Mouse (Mus musculus) liver, embryonic 11.5 days (tissue): ENCODE measurements around the gene Gpr108. TPM values are rescaled to one million over a fixed set of nuclear protein-coding genes. Genes with fewer than 3 reads are reported as not detected.

Source experiments
- ATAC-seq: fragments of 200-750 bp; cut with Nextera tagmentation; replicated peaks from 2 replicates; pipeline ENCODE4 v1.8.0; 2017; ENCODE audit warnings: moderate number of reproducible peaks, mild to moderate bottlenecking, moderate TSS enrichment, moderate library complexity; ENCODE audit not compliant: low FRiP score
- DNase-seq: peaks from one replicate; pipeline ENCODE4 v3.0.0-alpha.2; 2017; ENCODE audit warnings: low spot score
- H3K27ac ChIP-seq: fragments of 300-500 bp; sonication (generic); 2 replicates; pipeline ENCODE4 v1.5.1; 2014; ENCODE audit warnings: mild to moderate bottlenecking, low read depth, low read length, control low read depth
- H3K27me3 ChIP-seq: fragments of 300-500 bp; sonication (generic); replicated peaks from 2 replicates; pipeline ENCODE4 v1.6.1; 2014; ENCODE audit warnings: low read length, mixed read lengths; ENCODE audit not compliant: control insufficient read depth, insufficient read depth
- H3K36me3 ChIP-seq: fragments of 300-500 bp; sonication (generic); 2 replicates; pipeline ENCODE4 v1.6.1; 2014; ENCODE audit warnings: mild to moderate bottlenecking, low read length, moderate library complexity, mixed read lengths; ENCODE audit not compliant: control insufficient read depth, insufficient read depth
- H3K4me1 ChIP-seq: fragments of 300-500 bp; sonication (generic); replicated peaks from 2 replicates; pipeline ENCODE4 v1.6.1; 2014; ENCODE audit warnings: low read length, mixed read lengths; ENCODE audit not compliant: control insufficient read depth, insufficient read depth
- H3K4me2 ChIP-seq: fragments of 300-500 bp; sonication (generic); 2 replicates; pipeline ENCODE4 v1.6.1; 2014; ENCODE audit warnings: mild to moderate bottlenecking, control low read depth, moderate library complexity
- H3K4me3 ChIP-seq: fragments of 300-500 bp; sonication (generic); 2 replicates; pipeline ENCODE4 v1.5.1; 2014; ENCODE audit warnings: low read depth, low read length, control low read depth
- H3K9ac ChIP-seq: fragments of 300-500 bp; sonication (generic); 2 replicates; pipeline ENCODE4 v1.6.1; 2014; ENCODE audit warnings: low read depth, low read length, control low read depth
- H3K9me3 ChIP-seq: fragments of 300-500 bp; sonication (generic); 2 replicates; pipeline ENCODE4 v1.6.1; 2016; ENCODE audit warnings: low read length, inconsistent platforms, mixed read lengths; ENCODE audit not compliant: control insufficient read depth
- WGBS: fragments of 180-500 bp; shearing (Covaris S2); extraction: QIAGEN DNeasy Blood & Tissue Kit; methylation state at CpG from one replicate; pipeline ENCODE4 v1.1.7; 2014; 5-methylcytosine and 5-hydroxymethylcytosine counted together
- polyA plus RNA-seq: library from polyadenylated mRNA; unstranded; fragments of >200 nt; fragmentation: Nextera tagmentation; extraction: Ambion mirVana; gene quantifications from 2 replicates; pipeline ENCODE4 v1.2.1, GENCODE M21; 2014

Gpr108 gene
- polyA plus RNA-seq, 1 experiment from 2014 or later: 30.7 TPM

GRCm38 (mm10) chr17:57245311-57245929 lies 2.8 kb downstream of the Gpr108 start:
- ATAC-seq (no peak), DNase-seq (no peak)
- H3K9ac ChIP-seq: no peak overlapping the region
- no peak overlapping the region for H3K4me2 ChIP-seq
- peaks cover 13% of the 10 kb centered on the region for H3K36me3 ChIP-seq
- no peak overlapping the region for H3K27ac ChIP-seq
- H3K4me3 ChIP-seq: no peak overlapping the region
- peaks cover 12% of the 10 kb centered on the region for H3K4me1 ChIP-seq
- 87% methylated on average over 10 of the region's 10 CpGs for WGBS
- no peaks in the 10 kb centered on the region for H3K9me3 ChIP-seq
- no peaks in the 10 kb centered on the region for H3K27me3 ChIP-seq

GRCm38 (mm10) chr17:57243650-57244370 lies 4.4 kb downstream of the Gpr108 start:
- DNase-seq: no peak

GRCm38 (mm10) chr17:57237181-57237580 lies 11.1 kb downstream of the Gpr108 start:
- Histone ChIP-seq H3K4me2 (no peak overlapping the region), H3K27me3 (no peaks in the 10 kb centered on the region), H3K4me3 (no peak overlapping the region), H3K4me1 (no peaks in the 10 kb centered on the region; the same call in 1 of the 2 replicates), H3K27ac (no peak overlapping the region), H3K9ac (no peak overlapping the region), H3K9me3 (no peaks in the 10 kb centered on the region), H3K36me3 (peaks cover 41% of the 10 kb centered on the region)
- 92% methylated on average over 9 of the region's 9 CpGs for WGBS
- no peak for ATAC-seq
- no peak for DNase-seq

More at GRCm38 (mm10) chr17:57243650-57244370, 4.4 kb downstream of the Gpr108 start:
- WGBS: 61% methylated on average over 10 of the region's 10 CpGs
- Histone ChIP-seq H3K9ac (no peak overlapping the region), H3K36me3 (peaks cover 13% of the 10 kb centered on the region), H3K4me3 (no peak overlapping the region), H3K4me1 (peaks cover 6% of the 10 kb centered on the region), H3K27me3 (no peaks in the 10 kb centered on the region), H3K4me2 (no peak overlapping the region), H3K9me3 (no peaks in the 10 kb centered on the region), H3K27ac (no peak overlapping the region)
- ATAC-seq: no peak

DNA sequence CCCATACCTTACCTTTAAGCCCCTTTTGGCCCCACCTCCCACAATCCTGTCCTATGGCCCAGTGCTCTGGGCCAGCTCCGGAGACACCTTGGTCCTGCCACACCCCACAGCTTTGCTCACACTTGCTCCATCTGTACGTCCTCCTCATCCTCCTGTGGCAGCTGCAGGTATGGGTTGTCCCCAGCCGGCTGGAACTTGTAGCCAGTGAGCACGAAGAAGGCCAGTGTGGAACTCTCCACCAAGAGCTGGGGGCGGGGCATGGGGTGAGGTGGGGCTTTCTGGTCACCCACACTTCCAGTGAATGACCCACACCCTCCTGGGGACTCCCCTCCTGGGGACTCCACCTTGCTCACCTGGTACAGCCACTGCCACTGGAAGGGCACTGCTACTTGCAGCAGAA lies 12.4 kb downstream of the Gpr108 start:
- Histone ChIP-seq H3K36me3 (peaks cover 35% of the 10 kb centered on the region), H3K9me3 (no peaks in the 10 kb centered on the region), H3K27ac (no peak overlapping the region), H3K4me3 (no peak overlapping the region), H3K9ac (no peak overlapping the region), H3K4me2 (no peak overlapping the region), H3K27me3 (no peaks in the 10 kb centered on the region), H3K4me1 (peaks cover 3% of the 10 kb centered on the region)
- DNase-seq: no peak
- WGBS: 88% methylated on average over 5 of the region's 5 CpGs
- no peak for ATAC-seq

DNA sequence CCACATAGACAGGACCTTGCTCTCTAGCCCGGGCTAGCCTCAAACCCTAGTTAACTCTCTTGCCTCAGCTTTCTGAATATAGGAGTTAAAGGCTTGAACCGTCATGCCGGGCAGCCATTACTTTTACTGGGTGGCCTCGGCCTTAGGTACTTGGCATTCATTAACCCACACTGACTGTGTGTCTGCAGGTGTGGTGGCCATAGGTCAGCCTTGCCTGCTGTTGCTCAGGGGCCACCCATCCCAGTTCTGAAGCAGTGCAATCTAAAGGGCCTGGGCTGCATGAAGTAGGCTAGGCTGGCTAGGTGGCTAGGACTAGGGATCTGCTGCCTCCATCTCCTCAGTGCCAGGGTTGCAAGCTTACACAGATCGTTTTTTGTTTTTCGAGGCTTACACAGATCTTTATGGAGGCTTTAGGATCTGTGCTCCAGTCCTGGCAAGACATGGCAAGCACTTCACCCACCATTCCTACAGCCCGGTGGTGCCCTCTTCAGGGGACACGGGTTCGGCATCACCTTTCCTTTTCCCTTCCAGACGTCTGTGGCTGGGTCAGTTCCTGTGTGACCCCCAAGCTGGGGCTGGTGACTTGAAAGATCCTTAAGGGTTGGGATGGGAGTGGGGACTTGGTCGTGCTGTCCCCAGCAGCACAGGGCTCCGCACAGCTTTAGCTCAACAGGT lies 13.9 kb downstream of the Gpr108 start:
- DNase-seq: no peak
- Histone ChIP-seq H3K4me3 (peak overlapping the region; percentile 39), H3K9me3 (no peaks in the 10 kb centered on the region), H3K27me3 (no peaks in the 10 kb centered on the region), H3K36me3 (peaks cover 35% of the 10 kb centered on the region), H3K4me1 (peaks cover 3% of the 10 kb centered on the region), H3K4me2 (peak overlapping the region; percentile 49), H3K27ac (no peak overlapping the region; the same call in 1 of the 2 replicates), H3K9ac (no peak overlapping the region)
- no peak for ATAC-seq
- WGBS: 79% methylated on average over 12 of the region's 12 CpGs

- H3K36me3 ChIP-seq: peaks cover 34% of the 10 kb centered on the region
- peaks cover 5% of the 10 kb centered on the region for H3K4me1 ChIP-seq
- ATAC-seq (peak; percentile 68), DNase-seq (no peak)
- peak overlapping the region; percentile 24; the same call in 1 of the 2 replicates for H3K4me2 ChIP-seq
- WGBS: 47% methylated on average over 7 of the region's 7 CpGs
- no peaks in the 10 kb centered on the region for H3K27me3 ChIP-seq
- H3K4me3 ChIP-seq: peak overlapping the region; percentile 39
- peak overlapping the region; percentile 30; the same call in 1 of the 2 replicates for H3K27ac ChIP-seq
- H3K9me3 ChIP-seq: no peaks in the 10 kb centered on the region
- no peak overlapping the region for H3K9ac ChIP-seq
Measured at GRCm38 (mm10) chr17:57233038-57233437, 15.2 kb downstream of the Gpr108 start.

- Histone ChIP-seq H3K27ac (peak overlapping the region; percentile 30), H3K27me3 (no peaks in the 10 kb centered on the region), H3K4me2 (peak overlapping the region; percentile 17), H3K36me3 (peaks cover 25% of the 10 kb centered on the region), H3K9ac (no peak overlapping the region), H3K9me3 (no peaks in the 10 kb centered on the region), H3K4me3 (no peak overlapping the region), H3K4me1 (peaks cover 5% of the 10 kb centered on the region)
- WGBS: 70% methylated on average over 1 of the region's 1 CpGs
- no peak for ATAC-seq
- no peak for DNase-seq
Measured at GRCm38 (mm10) chr17:57232200-57232599, 16.0 kb downstream of the Gpr108 start.

GRCm38 (mm10) chr17:57231321-57231771 lies 16.9 kb downstream of the Gpr108 start:
- H3K9me3 ChIP-seq: no peaks in the 10 kb centered on the region
- ATAC-seq: no peak
- no peak overlapping the region for H3K9ac ChIP-seq
- peaks cover 5% of the 10 kb centered on the region for H3K4me1 ChIP-seq
- no peak overlapping the region for H3K4me3 ChIP-seq
- H3K36me3 ChIP-seq: peaks cover 17% of the 10 kb centered on the region
- peaks cover 2% of the 10 kb centered on the region for H3K27me3 ChIP-seq
- no peak for DNase-seq
- H3K4me2 ChIP-seq: no peak overlapping the region
- peak overlapping the region; percentile 38; the same call in 1 of the 2 replicates for H3K27ac ChIP-seq
